Mouse (Mus musculus) frontal cortex, postnatal 14 days (tissue): ENCODE data around the gene Ptpn3.

ENCODE experiments used
- DNase-seq, 2 experiments: peaks; one replicate each; pipeline ENCODE4 v3.0.0; 2022; ENCODE audit warnings: low spot score in 2 of 2

The Ptpn3 gene

DNA sequence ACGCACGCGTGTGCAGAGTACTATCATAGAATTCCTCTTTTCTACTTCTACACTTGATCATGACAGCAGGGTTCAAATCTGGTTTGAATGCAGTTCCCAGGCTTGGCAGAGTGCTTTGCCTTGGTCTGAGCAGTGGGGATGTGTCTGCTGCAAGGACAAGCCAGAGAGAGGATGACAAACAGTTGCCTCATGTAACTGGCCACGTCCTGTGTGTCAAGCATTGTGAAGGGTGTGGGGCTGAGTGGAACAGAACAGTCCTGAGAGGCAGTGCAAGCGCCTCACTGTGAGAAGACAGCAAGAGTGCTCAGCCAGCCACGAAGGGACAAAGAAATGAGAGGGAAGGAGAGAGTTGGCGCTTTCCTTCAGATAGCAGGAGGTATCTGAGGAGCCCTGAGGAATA lies 37.9 kb downstream of the Ptpn3 start:
- no peak for DNase-seq

DNA sequence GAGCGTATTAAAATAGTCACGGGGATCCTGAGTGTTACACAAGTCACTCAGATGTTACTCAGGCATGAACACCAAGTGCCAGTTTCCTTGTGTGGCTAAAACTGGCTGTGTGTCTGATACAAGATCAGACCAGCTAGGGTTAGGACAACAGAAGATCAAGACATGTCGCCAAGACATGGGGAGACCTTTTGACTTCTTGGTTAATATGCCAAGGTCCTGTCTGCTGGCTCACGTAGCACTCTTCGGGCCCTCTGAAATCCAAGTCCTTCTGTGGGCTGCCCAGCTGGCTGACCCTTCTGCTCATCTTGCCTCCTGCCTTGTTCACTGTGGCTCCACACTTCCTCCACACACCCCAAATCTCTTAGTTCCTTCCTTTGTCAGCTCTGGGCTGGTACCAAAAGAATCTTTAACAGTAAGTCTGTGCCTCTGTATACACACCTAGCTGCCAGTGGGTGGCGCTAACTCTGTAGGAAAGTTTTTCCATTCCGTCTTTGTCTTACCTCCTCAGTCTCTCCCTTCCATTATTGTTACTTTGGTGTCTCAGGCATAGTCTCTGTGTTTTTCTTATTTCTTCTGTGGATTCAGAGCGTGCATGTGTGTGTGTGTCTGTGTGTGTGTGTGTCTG lies 38.5 kb downstream of the Ptpn3 start:
- DNase-seq, result no peak

DNA sequence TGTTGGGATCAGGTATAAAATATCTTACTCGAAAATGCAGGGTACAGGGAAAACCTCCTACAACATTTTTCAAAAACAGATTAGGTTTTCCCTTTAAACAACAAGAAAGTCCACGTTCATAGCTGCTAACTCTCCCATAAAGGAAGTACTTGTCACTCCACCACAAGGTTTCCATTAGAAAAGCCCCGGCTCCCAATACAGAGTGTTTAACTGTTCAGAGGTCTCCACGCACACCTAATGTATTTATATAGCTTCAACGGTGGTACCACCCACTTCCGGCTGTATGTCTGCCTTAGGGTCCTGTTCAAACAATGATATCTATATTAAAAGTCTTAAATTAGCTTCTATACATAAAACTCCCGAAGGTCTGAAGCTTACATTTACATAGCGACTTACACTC lies 39.2 kb downstream of the Ptpn3 start:
- no peak for DNase-seq

DNA sequence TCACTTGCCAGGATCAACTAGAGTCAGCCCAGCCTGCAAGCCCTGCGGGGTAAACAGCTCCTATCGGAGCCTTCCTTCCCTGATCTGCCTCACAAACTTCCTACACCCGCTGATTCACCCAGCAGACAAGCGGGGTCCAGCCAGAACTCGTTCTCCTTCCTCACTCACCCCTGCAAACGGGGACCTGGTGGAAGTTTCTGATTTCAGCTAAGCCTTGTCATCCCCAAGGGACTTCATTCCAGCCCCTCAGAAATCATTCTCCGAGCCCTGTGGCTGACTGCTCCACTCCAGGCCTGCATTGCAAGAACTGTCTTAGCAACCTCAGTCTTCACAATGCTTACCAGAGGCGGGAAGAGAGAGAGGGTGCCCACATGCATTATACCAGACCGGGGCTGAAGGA lies 39.8 kb downstream of the Ptpn3 start:
- DNase-seq, result no peak

DNA sequence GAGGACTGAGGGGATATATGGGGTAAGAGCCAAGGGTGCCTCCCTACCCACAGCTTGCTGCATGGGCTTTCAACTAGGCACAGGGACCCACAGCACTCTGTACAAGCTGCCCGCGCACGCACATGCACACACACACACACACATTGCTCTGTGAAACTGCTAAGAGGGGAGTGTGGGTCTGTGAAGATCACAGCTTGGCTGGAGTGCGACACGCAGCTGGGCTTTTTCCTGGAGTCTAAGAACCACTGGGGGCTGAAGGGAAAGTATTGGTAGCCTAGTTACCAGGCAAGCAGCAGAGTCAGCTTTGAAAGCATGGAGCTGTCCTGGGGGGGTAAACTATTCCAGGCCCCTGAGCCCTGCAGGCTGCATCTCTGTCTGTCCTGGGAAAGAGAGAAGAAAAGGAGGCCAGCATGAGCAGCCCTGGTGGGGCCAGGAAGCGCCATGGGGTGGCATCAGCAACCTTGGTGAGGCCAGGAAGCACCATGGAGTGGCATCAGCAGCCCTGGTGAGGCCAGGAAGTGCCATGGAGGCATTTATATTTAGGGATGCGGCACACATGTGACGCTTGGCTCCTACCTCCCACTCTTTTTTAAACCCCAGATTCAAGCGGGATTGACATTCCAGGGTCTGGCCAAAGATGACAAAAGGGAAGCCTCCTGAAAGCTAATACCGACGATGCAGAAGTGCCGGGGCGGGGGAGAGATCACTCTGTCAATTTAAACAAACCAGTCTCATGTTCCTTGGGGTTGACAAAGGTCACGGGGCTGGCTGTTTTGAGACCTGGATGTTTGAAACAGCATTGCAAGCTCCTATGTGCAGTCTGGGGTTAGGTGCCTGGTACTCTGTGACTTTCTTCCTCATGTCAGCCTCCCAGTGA lies 43.2 kb downstream of the Ptpn3 start:
- no peak for DNase-seq

DNA sequence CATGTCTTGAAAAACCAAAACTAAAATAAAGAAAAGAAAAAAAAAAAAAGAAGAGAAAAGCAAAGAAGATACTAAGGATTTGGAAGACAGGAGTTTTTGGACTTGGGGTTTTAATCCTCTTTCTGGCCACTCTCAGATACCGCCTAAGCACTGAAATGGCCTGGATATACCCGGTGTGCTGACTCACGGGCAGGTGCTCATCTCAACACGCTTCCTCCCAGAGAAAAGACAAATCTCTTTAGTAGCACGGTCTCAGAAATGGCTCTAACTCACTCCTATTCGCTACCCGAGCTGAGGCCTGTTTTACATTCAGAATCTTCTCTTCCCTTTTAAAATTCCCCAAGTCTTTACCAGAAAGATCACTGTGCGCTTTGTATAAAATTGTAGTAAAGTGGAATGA lies 44.2 kb downstream of the Ptpn3 start:
- no peak for DNase-seq

DNA sequence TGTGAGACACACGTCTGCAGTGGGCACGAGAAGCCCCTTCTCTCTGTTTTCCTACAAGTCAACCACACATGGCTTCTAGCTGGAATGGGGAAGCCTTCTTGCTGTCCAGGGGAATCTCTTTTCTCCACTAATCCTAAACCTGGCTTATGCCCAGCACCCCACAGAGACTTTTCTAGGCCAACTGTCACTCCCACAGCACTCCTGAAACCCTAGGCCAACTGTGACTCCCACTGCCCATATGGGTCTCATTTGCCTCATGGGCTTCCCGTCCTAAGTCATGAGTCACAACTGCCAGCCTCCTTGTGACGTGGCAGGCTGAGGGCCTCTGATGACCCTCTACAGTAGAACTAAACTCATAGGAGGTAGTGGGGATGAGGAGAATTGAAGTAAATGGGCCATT lies 44.9 kb downstream of the Ptpn3 start:
- no peak for DNase-seq

DNA sequence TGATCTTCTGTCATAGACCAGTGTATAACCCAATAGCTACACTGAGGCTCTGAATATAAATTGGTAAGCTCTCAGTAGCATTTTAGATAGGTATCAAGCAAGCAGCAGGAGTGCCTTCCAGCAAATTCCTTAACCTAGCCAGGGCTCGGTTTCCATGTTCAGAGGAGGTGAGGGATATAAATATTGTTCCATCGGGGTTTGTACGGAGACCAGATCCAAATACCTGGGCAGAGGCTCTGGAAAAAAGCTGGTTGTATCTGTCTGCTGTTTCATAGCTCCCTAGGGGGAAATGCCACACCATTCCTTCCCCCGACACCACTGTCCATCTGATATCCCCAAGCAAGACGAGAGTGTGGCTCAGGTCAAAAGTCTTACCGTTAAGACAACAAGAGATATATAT lies 47.2 kb downstream of the Ptpn3 start:
- DNase-seq, result no peak

DNA sequence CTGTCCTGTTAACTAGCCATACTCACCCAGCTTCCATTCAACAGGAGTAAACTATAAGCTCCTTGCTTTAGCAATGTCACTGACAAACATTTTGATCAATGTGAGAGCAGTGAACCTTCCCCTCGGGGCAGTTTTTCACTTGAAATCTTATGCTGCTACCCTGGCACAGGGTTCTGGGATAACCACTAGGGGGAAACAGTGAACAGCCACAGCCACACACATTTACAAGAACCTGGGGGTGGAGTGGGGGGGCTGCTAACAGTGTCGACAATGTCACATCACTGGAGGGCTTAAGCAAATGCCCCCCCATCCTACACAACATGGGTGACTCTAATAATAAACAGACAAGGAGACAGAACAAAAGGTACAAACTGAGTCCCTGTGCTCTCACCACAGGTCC lies 51.0 kb downstream of the Ptpn3 start:
- no peak for DNase-seq

DNA sequence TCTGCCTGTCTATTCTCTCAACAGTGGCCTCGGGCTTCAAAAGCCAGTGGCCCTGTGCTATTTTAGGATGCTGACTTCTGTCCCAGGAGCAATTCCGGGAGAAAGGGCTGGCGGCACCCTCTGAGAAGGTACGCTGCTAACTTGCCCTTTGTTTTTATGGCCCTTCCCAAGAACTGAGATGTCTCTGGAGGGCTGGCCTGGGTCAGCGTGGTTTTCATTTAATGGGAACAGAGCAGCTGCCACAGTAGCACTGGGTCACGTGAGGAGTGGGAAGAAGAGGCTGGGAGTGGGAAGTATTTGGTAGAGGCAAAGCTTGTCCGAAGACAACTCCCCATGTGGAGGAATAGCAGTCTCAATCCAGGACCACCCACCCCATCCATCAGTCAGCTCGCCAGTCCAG lies 52.5 kb downstream of the Ptpn3 start:
- no peak for DNase-seq

DNA sequence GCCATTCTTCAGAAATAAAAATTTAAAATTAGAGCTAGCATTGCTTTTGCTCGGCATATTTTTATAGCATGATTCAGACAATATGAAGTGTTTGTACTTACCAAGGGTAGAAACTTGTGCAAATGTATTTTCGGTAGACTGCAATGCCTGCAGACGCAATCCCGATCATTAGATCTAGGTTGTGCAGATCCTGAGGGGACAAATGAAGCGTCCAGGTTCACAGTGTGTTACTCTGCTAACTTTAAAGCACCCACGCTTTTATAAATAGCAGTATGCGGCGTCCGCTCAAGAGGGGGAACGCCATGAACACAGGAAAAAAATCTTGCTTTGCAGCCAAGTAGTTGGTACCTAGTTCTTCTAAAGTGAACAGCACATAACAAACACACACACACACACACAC lies 56.8 kb downstream of the Ptpn3 start:
- DNase-seq, result no peak

DNA sequence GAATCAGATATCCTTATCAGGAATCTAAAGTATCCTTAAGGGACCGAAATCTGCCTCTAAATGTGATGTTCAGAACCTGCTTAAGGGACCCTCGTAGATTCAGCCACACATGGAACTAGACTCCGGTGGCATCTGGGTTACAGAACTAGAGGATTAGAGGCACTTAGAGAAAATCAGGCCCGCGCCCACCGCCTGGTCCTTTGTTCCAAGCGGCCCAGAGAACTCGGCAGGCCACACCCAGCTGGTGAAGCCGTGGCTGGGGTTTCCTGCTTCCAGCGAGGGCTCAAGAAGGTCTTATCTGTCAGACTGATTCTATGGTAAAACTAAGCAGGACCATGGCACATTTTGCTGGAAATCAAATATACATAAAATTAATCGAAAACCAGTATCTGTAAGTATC lies 58.3 kb downstream of the Ptpn3 start:
- DNase-seq, result no peak

DNA sequence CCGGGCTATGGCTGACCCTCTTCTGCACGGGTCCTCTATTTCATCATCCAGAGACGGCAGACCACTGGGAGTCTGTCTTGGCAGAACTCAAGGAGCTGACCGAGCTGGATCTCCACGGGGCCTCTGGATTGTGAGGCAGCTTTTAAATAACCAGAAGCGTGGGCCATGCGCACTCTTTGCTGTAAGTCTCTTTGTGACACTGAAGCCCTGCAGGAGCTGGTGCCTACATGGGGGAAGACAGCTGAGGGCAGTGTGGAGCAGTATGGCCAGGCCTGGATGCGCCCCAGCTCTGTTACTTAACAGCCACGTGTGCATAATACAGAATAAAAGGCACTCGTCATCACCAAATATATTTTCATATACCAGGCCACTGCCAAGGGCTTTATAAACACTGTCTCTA lies 60.7 kb downstream of the Ptpn3 start:
- DNase-seq, result no peak

DNA sequence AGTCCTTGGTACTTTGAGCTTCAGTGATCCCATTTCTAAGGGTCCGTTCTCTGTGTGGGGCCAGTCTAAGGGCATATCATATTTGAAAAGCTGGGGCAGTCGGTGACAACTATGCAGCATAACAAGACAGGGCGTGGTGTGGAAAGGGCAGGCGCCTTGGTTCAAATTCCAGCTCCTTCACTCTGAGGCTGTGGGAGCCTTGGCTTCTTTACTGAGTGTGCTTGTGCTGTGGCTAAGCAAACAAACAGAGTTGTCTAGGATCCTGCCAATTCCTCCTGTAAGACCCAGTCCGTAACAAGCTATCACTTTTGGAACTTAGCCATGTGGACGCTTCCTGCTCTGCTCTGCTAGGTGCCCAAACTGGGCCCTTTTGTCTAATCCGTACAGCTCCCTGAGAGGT lies 61.5 kb downstream of the Ptpn3 start:
- no peak for DNase-seq

DNA sequence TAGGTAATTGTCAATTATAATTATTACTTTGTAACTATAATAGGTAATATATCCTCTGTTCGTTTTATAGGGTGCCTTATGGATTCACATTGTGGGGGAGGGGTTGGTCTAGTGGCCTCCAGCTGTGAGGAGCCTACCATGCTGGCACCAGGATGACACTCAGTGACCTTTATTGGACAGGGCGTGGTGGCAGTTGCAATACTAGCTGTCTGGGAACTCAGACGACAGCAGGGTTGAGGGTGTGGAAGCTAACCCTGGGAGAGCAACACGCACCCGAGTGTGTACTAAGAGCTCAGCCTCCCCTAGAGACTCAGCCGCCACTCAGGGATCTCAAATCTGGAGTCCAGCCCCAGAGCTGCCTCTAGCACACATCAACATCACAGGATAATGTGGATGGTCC lies 62.5 kb downstream of the Ptpn3 start:
- no peak for DNase-seq

DNA sequence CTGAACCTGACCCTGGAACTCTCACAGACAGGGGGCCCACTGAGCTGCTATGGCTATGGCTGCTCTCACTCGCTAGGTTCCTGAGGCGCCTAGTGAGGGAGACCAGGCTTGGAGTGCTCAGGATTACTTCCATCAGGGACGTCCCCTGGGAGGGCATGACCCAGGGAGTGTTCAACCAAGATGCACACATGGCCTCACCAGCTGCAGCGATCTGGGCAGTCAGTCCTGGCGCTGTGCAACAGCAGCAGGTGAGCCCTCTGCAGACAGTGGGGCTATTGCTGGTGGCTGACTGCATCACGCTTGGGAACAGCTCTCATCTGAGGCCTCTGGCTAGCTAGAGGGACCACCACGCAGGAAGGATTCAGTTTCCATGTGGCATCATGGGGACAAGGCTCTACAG lies 63.5 kb downstream of the Ptpn3 start:
- no peak for DNase-seq

DNA sequence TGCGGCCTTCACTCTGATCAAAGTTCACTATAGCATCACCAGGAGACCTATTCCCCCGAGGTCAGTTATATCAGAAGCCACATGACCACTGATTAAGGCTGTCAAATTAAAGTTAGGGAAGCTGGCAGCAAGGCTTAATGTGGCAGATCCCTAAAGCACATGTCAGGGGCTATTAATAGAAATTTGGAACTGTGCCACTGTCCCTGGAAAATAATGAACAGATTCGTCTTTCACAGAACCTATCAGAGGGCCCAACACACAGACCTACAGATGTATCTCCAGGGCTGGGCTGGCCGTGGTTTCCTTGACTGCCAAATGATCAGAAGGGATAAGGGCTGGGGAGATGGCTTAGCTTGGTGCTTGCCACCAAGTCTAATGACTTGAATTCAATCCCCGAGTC lies 65.1 kb downstream of the Ptpn3 start:
- DNase-seq, result no peak

DNA sequence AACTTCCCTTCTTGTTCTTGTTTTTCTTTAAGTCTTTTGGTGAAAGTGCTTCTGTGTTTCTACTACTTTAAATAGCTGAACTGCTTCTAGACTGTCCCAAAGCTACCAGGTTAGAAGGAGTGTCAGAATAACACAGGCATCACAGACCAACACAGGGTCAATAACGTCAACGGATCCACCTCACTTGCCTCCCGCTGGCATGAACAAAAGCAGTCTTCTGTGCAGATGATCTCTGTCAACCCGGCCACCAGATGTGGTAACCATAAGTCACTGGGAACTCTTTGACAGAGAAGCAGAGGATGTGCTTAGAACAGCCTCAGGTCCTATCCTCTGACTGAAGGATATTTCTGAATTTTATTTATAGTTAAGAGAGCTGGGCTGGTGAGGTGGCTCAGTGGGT lies 65.9 kb downstream of the Ptpn3 start:
- no peak for DNase-seq

DNA sequence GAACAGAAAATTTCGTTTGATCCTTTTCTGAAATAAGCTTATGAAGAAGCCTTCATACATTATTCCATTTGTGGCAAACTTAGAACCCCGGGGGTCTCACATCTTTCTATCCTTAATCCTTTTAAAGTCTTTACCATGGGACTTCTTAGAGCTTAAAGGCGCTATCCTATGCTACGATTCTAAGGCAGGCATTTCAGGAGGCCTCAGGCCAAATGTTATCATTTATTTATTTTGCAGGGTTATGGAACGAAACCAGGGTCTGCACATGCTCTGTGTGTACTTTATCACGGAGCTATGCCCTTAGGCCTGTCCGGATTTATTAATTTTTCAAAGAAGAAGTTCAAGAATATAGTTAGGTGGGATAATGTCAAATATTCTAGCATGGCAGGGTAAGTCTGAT lies 67.3 kb downstream of the Ptpn3 start:
- DNase-seq, result no peak

DNA sequence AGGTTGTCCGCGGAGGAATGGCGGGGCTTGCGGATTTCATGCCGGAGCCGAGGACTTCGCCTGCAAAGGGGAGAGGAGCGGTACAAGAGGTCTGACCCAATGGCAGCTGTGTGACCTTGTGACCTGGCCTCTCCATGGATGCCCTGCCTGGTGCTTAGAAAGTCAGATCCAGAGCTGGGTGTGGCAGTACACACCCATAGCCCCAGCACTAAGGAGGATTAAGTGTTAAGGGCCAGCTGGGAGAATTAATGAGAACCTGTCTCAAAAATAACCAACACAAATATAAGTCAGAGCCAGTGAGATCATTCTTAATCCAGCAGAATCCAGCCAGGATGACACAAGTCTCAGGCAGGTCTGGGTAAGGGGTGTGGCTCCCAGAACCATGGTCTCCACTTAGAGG lies 69.2 kb downstream of the Ptpn3 start:
- DNase-seq, result no peak

DNA sequence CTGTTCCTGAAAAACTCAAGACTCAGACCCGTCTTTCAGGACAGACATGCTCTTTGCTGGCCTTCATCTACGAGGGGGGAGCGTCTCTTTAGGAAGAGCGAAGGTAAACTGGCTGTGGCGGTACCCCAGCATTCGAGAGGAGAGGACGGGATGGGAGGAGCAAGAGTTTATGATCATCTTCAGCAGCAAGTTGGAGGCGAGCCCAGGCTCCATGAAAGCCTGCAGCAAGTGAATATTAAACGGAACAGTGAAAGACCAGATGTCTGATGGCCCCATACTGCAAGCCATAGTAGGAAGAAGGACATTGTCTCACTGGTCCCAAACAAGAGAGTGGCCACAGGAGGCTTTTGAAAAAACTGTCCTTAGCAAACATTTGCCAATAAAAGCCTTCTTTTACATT lies 70.3 kb downstream of the Ptpn3 start:
- no peak for DNase-seq

DNA sequence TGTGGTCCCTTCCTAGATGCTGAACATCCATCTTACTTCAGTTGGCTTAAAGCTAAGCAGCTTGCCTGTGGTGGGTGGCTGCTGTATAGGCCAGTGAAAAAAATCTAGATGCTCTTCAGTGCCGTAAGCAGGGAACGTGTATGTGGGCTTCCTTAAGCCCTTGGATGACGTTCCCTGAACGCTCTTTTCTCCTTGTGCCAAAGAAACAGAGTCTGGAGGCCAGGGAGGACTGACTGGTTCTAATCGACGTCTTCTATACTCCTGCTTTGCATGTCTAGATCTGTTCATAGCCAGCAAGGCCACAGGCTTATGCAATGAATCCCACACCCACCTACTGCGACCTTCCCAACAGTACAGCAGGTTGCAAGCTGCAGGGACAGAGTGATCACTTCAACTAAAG lies 71.3 kb downstream of the Ptpn3 start:
- no peak for DNase-seq

DNA sequence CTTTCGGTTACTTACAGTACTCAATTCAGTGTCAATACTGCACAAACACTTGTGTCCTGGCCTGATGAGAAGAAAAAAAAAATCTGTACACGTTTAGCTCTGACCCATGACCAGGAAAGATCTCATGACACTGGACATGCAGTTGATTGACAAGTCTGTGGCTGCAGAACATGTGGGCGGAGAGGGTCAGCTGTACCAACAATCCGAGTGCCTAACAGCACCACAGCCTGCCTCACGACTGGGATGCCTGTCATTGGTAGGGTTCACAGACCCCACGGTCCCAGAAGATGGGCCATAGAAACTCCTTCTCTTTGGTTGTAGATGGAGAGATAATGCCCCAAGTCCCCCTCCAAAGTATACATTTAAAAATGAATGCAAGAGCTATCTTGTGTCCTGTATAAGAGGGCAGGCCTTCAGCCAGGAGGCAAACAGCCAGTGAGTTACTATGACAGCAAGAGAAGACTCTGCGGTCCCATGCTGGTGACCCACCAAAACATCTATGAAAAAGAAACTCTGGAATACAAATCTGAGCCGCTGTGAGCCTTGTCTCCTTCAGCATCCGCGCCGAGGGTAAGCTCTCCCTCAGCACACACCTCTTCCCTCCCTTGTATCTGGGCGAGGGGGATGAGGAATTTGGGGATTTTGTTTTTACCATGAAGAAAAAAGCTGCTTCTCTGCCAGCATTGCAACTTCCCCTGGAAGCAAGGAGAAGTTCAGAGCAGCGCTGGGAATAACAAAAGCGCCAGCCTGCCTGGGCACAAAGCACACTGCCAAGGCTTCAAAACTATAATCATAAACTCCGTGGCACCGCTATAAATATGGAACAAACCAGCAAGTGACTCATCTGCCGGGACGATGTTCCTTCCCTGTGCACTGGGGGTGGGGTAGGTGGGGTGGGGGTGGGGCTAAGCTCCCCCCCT lies 72.8 kb downstream of the Ptpn3 start:
- no peak for DNase-seq
